Mouse (Mus musculus) MEL (cell line): ENCODE results near the gene Carm1.
A peak's percentile ranks its signal among the peaks of the same experiment; 100 is the strongest.

Source experiments
- BHLHE40 ChIP-seq: IDR thresholded peaks from 2 replicates; pipeline ENCODE4 v1.6.1; 2012; ENCODE audit warnings: low read depth, mild to moderate bottlenecking, inconsistent platforms, low read length, improper control_type of control experiment, borderline replicate concordance
- CTCF ChIP-seq, 3 experiments: IDR thresholded peaks in 2 of 3; conservative IDR thresholded peaks in 1 of 3; 2 replicates each; pipeline ENCODE4 v1.5.1; 2011 to 2012; ENCODE audit warnings: low read length in 3 of 3, low read depth in 2 of 3, mild to moderate bottlenecking in 2 of 3, improper control_type of control experiment in 1 of 3, inconsistent platforms in 1 of 3, mixed read lengths in 1 of 3, moderate library complexity in 1 of 3; ENCODE audit not compliant: control insufficient read depth in 1 of 3, insufficient read depth in 1 of 3, poor library complexity in 1 of 3, severe bottlenecking in 1 of 3
- E2F4 ChIP-seq: IDR thresholded peaks from 2 replicates; pipeline ENCODE4 v1.6.1; 2011; ENCODE audit warnings: low read depth, low read length, improper control_type of control experiment, borderline replicate concordance
- EP300 ChIP-seq, 2 experiments: IDR thresholded peaks; 2 replicates each; pipeline ENCODE4 v1.6.1; 2011; ENCODE audit warnings: improper control_type of control experiment in 2 of 2, low read length in 2 of 2, low read depth in 1 of 2, mild to moderate bottlenecking in 1 of 2
- MYC ChIP-seq: IDR thresholded peaks from 2 replicates; pipeline ENCODE4 v1.6.1; 2011; ENCODE audit warnings: low read depth, mild to moderate bottlenecking, low read length, improper control_type of control experiment, moderate library complexity
- POLR2A ChIP-seq, 2 experiments: IDR thresholded peaks; 2 replicates each; pipeline ENCODE4 v1.6.1; 2011 to 2012; ENCODE audit warnings: low read length in 2 of 2, mild to moderate bottlenecking in 2 of 2, control low read depth in 1 of 2, improper control_type of control experiment in 1 of 2, low read depth in 1 of 2, moderate library complexity in 1 of 2; ENCODE audit not compliant: control insufficient read depth in 1 of 2, insufficient read depth in 1 of 2, poor library complexity in 1 of 2
- USF1 ChIP-seq: IDR thresholded peaks from 2 replicates; pipeline ENCODE4 v1.6.1; 2014; ENCODE audit warnings: low read depth, mild to moderate bottlenecking, inconsistent platforms, low read length, improper control_type of control experiment, moderate library complexity
- USF2 ChIP-seq, 2 experiments: IDR thresholded peaks; 2 replicates each; pipeline ENCODE4 v1.6.1; 2011 to 2012; ENCODE audit warnings: improper control_type of control experiment in 2 of 2, low read length in 2 of 2, borderline replicate concordance in 1 of 2, inconsistent platforms in 1 of 2, low read depth in 1 of 2, mild to moderate bottlenecking in 1 of 2; ENCODE audit not compliant: insufficient read depth in 1 of 2
- ZC3H11A ChIP-seq: IDR thresholded peaks from 2 replicates; pipeline ENCODE4 v1.6.1; 2012; ENCODE audit warnings: low read depth, mild to moderate bottlenecking, inconsistent platforms, low read length, improper control_type of control experiment

- TF ChIP-seq BHLHE40: no peak
- TF ChIP-seq EP300 (IDR thresholded peaks at IDR 0.05; ENCODE audit: low read depth in 1 of 2, low read length in 2 of 2): no peak
- TF ChIP-seq CTCF (IDR thresholded peaks at IDR 0.05 in 2 of 3, conservative IDR thresholded peaks at IDR 0.05 in 1 of 3; ENCODE audit: control insufficient read depth in 1 of 3, insufficient read depth in 1 of 3, low read depth in 2 of 3, low read length in 3 of 3, poor library complexity in 1 of 3, severe bottlenecking in 1 of 3): no peak
- TF ChIP-seq POLR2A (IDR thresholded peaks at IDR 0.05; ENCODE audit: control insufficient read depth in 1 of 2, insufficient read depth in 1 of 2, low read depth in 1 of 2, low read length in 2 of 2, poor library complexity in 1 of 2): peak in 1 of 2 experiments; percentile 45; a peak in 1 of 4 replicates
- no peak for TF ChIP-seq MYC
- no peak for TF ChIP-seq E2F4
- no peak for TF ChIP-seq USF1
- no peak for TF ChIP-seq ZC3H11A
- no peak for TF ChIP-seq USF2 (IDR thresholded peaks at IDR 0.05; ENCODE audit: borderline replicate concordance in 1 of 2, insufficient read depth in 1 of 2, low read depth in 1 of 2, low read length in 2 of 2)
Observed at GRCm38 (mm10) chr9:21507753-21508430, 38.8 kb upstream of the Carm1 start.
